In the genomic region with DNA sequence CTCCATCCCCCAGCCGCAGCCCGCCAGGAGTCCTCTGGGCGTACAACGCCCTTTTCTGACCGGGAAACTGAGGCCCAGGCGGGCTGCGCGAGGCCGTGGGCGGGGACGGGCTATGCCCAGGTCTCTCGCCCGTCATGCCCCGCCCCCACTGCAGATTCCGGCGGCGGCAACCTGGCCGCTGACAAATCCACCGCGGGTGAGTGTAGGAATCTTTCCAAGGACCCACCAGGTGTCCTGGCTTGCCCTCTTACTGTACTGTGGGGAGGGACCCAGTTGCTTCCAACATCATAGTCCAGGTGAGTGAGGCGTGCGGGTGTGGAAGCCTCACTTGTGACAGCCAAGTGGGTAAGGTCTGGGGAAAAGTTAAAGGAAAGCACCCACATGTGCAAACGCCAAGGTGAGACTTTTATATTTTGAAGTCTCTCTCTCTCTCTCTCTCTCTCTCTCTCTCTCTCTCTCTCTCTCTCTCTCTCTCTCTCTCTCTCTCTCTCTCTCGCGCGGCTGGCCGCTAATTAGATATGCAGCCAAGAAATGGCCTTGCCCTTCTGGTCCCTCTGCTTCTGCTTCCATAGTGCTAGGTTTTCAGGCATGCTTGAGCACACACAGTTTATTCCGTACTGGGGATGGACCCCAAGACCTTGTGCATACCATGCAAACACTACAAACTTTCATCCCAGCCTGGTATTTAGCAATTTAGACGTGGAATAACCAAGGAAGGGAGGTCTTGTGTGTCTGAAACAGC, we compare ENCODE assay signal across 8 mouse cellular contexts. TPM values are rescaled to one million over a fixed set of nuclear protein-coding genes. Genes with fewer than 3 reads are reported as not detected.
DNase-seq lines count a peak whose midpoint lies in the region; ATAC-seq lines count a peak whose summit lies in the region.

No protein-coding gene starts in this region.

- DNase-seq in A20 (ENCODE audit: low read depth, low spot score), result peak; percentile 77
- DNase-seq in R1 (ENCODE audit: low read depth, low spot score), result peak; percentile 69
- DNase-seq in gastrocnemius, postnatal 14 days, result peak; percentile 51
- DNase-seq in kidney, adult 18-20 months, result peak; percentile 81
- DNase-seq in neural tube, embryonic 11.5 days (ENCODE audit: low spot score), result peak; percentile 52
- DNase-seq in thymus, postnatal 10 days (ENCODE audit: low spot score in 2 of 2), result peak; percentile 56 to 69

- peaks cover 55% of the 10 kb centered on the region for H3K4me1 ChIP-seq in liver, embryonic 15.5 days (replicated peaks)
- H3K4me1 ChIP-seq in neural tube, embryonic 11.5 days (ENCODE audit: control insufficient read depth, insufficient read depth, low read length), result peaks cover 17% of the 10 kb centered on the region

- WGBS in liver, embryonic 15.5 days (ENCODE audit: insufficient replicate concordance), result 1% methylated on average over 29 of the region's 29 CpGs
- WGBS in neural tube, embryonic 11.5 days, result 1% methylated on average over 25 of the region's 29 CpGs

- peak overlapping the region; percentile 96 for H3K4me2 ChIP-seq in liver, embryonic 15.5 days
- H3K4me2 ChIP-seq in neural tube, embryonic 11.5 days (ENCODE audit: low read depth), result peak overlapping the region; percentile 96

- peak; percentile 34 for ATAC-seq in common myeloid progenitor, adult 5-6 weeks (replicated peaks; ENCODE audit: low read depth, poor library complexity, severe bottlenecking)
- ATAC-seq in liver, embryonic 15.5 days (ENCODE audit: insufficient read depth), result peak; percentile 86
- peak; percentile 42 for ATAC-seq in neural tube, embryonic 11.5 days (ENCODE audit: insufficient read depth, low FRiP score, low TSS enrichment)

- intact Hi-C loops in gastrocnemius, postnatal 14 days (cut with DNase I; ENCODE audit: low total_unique reads), result no loop called here

- H3K27me3 ChIP-seq in liver, embryonic 15.5 days, result no peaks in the 10 kb centered on the region
- H3K27me3 ChIP-seq in neural tube, embryonic 11.5 days (ENCODE audit: control insufficient read depth, insufficient read depth, low read length), result no peaks in the 10 kb centered on the region

- no peaks in the 10 kb centered on the region for H3K9me3 ChIP-seq in liver, embryonic 15.5 days (replicated peaks)
- no peaks in the 10 kb centered on the region for H3K9me3 ChIP-seq in neural tube, embryonic 11.5 days (ENCODE audit: control insufficient read depth, low read length)

- H3K4me3 ChIP-seq in liver, embryonic 15.5 days (replicated peaks), result peak overlapping the region; percentile 73
- peak overlapping the region; percentile 70 for H3K4me3 ChIP-seq in neural tube, embryonic 11.5 days (ENCODE audit: low read depth, low read length)

- H3K36me3 ChIP-seq in liver, embryonic 15.5 days (replicated peaks), result peaks cover 28% of the 10 kb centered on the region
- peaks cover 6% of the 10 kb centered on the region for H3K36me3 ChIP-seq in neural tube, embryonic 11.5 days (ENCODE audit: control insufficient read depth, insufficient read depth, low read length)

- H3K9ac ChIP-seq in liver, embryonic 15.5 days, result peak overlapping the region; percentile 78
- peak overlapping the region; percentile 79 for H3K9ac ChIP-seq in neural tube, embryonic 11.5 days (ENCODE audit: low read length)

- peak overlapping the region; percentile 89 for H3K27ac ChIP-seq in liver, embryonic 15.5 days (replicated peaks)
- peak overlapping the region; percentile 69 for H3K27ac ChIP-seq in neural tube, embryonic 11.5 days (ENCODE audit: low read depth, low read length)

RNA-seq across cellular contexts. Expression of a gene that starts 0.6 kb away (rescaled TPM):
- total RNA-seq in common myeloid progenitor, adult 5-6 weeks (2017), result 6.7 and 8.0 TPM in 2 replicates
- total RNA-seq in gastrocnemius, postnatal 14 days (2021), result 1 to 10 TPM; 2.2 to 3.7 TPM
- 2.5 and 2.7 TPM in 2 replicates for polyA plus RNA-seq in liver, embryonic 15.5 days (2015; fragmentation: Nextera tagmentation; extraction: Ambion mirVana)
- 9.8 and 10.3 TPM in 2 replicates for polyA plus RNA-seq in neural tube, embryonic 11.5 days (2014; fragmentation: Nextera tagmentation; extraction: Ambion mirVana)

RNA-seq across cellular contexts. Expression of a gene that starts 11.4 kb away (rescaled TPM):
- total RNA-seq in common myeloid progenitor, adult 5-6 weeks (2017), result 3.7 and 3.8 TPM in 2 replicates
- total RNA-seq in gastrocnemius, postnatal 14 days (2021), result 1 to 10 TPM; 2.7 to 2.9 TPM
- 2.2 and 2.6 TPM in 2 replicates for polyA plus RNA-seq in liver, embryonic 15.5 days (2015; fragmentation: Nextera tagmentation; extraction: Ambion mirVana)
- 7.1 and 8.2 TPM in 2 replicates for polyA plus RNA-seq in neural tube, embryonic 11.5 days (2014; fragmentation: Nextera tagmentation; extraction: Ambion mirVana)

RNA-seq across cellular contexts. Expression of a gene that starts 31.7 kb away (rescaled TPM):
- not detected in 2 replicates for total RNA-seq in common myeloid progenitor, adult 5-6 weeks (2017)
- total RNA-seq in gastrocnemius, postnatal 14 days (2021), result not detected
- 17.2 and 22.1 TPM in 2 replicates for polyA plus RNA-seq in liver, embryonic 15.5 days (2015; fragmentation: Nextera tagmentation; extraction: Ambion mirVana)
- not detected in 2 replicates for polyA plus RNA-seq in neural tube, embryonic 11.5 days (2014; fragmentation: Nextera tagmentation; extraction: Ambion mirVana)

RNA-seq across cellular contexts. Expression of a gene that starts 32.6 kb away (rescaled TPM):
- 481 and 549 TPM in 2 replicates for total RNA-seq in common myeloid progenitor, adult 5-6 weeks (2017)
- 10 to 100 TPM; 67.0 to 85.9 TPM for total RNA-seq in gastrocnemius, postnatal 14 days (2021)
- 75.3 and 89.4 TPM in 2 replicates for polyA plus RNA-seq in liver, embryonic 15.5 days (2015; fragmentation: Nextera tagmentation; extraction: Ambion mirVana)
- polyA plus RNA-seq in neural tube, embryonic 11.5 days (2014; fragmentation: Nextera tagmentation; extraction: Ambion mirVana), result 512 and 523 TPM in 2 replicates

RNA-seq across cellular contexts. Expression of a gene that starts 39.1 kb away (rescaled TPM):
- total RNA-seq in common myeloid progenitor, adult 5-6 weeks (2017), result 0.24 and 0.55 TPM in 2 replicates
- under 1 TPM; 0.25 to 0.27 TPM for total RNA-seq in gastrocnemius, postnatal 14 days (2021)
- polyA plus RNA-seq in liver, embryonic 15.5 days (2015; fragmentation: Nextera tagmentation; extraction: Ambion mirVana), result 0.08 and 0.20 TPM in 2 replicates
- 0.61 and 0.66 TPM in 2 replicates for polyA plus RNA-seq in neural tube, embryonic 11.5 days (2014; fragmentation: Nextera tagmentation; extraction: Ambion mirVana)

Comparison
In these comparisons a context has a peak if more than half of its experiments do, and no peak if none do; other contexts are left out.
1. Peak in every context shown above with its lines: DNase-seq, ATAC-seq, H3K4me3 ChIP-seq and H3K27ac ChIP-seq.
2. ATAC-seq: peak in every context shown above with its lines; median percentile 86 in liver, embryonic 15.5 days; 42 in neural tube, embryonic 11.5 days; 34 in common myeloid progenitor, adult 5-6 weeks.